Mouse (Mus musculus) telencephalon, adult 2 months (tissue): ENCODE data around the gene Fgr.

Experiments used
- DNase-seq: peaks from one replicate; pipeline ENCODE4 v3.0.0-alpha.2; 2011; ENCODE audit warnings: low read depth, low spot score

Gene Fgr

DNA sequence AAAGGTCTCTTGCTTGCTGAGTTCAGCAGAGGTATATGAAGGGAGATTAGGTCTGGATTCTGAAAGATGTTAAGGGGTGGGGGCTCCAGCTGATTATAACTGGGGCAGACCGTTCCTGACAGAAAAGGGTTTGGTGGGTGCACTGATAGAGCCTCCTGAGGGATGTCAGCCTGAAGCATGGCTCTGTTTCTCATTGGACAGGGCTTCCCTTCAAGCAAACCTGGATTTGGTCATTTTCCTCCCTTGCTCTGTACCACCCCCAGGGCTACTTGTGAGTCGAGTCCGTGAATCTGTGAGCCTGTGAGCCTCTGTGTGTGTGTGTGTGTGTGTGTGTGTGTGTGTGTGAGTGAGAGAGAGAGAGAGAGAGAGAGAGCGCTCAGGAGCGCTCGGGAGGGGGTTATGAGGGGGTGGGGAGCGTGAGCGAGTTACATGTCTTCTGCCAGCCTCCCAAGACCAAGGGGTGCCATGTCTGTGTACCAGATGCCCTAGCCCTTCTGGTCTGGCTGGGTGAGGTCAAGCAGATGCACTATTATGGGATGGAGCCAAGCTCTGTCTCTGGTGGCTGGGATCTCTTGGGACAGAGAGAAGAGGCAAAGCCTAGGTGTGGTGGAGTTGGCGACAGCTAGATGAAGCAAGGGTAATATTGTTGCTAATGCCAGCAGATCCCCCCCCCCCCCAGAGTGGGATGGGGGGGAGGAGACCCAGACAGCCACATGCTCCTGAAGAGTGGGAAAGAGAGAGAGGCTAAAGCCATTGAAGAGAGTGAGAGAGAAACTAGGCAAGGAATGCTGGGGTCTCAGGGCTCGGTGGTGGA, 41.2 kb downstream of the Fgr start:
- no peak for DNase-seq

DNA sequence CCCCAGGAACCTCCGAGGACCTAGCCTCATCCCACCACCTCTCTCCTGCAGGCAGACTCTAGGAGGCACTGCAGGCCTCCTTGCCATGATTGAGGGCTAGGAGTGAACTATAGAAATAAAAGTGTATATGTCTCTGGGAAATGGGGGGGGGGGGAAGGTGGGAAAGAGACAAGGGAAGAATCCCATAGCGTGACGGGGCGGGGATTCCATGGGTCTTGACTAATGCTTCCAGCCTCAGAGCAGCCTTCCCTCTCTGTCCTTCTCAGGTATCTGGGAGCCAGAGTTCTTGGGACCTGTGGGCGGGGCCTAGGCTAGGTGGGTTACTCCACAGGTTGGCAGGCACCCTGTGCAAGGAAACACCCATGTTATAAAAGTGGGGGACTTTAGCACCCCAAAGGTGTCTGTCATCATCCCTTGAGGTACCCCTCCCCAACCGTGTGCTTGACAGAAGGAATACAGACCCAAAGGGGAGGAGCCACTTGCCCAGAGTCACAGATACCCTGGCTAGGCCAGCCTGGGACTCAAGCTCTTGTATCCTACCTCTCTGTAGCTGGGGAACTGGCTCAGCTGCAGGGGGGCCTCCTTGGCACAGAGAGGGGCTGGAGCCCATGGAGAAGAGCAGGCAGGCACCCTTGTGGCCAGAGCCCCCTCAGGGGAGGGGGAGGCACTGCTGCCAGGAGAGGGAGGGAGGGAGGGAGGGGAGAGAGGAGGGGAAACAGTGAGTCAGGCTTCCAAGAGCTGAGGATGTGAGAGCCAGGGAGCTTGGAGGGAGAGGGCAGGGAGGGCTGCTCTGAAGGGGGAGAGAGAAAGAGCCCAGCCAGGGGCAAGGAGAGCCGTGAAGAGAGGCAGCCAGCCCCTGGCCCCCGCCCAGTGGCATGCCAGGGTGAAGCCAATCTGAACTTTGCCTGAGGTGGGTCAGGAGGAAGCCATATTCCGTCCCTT, 42.1 kb downstream of the Fgr start:
- DNase-seq, result no peak

DNA sequence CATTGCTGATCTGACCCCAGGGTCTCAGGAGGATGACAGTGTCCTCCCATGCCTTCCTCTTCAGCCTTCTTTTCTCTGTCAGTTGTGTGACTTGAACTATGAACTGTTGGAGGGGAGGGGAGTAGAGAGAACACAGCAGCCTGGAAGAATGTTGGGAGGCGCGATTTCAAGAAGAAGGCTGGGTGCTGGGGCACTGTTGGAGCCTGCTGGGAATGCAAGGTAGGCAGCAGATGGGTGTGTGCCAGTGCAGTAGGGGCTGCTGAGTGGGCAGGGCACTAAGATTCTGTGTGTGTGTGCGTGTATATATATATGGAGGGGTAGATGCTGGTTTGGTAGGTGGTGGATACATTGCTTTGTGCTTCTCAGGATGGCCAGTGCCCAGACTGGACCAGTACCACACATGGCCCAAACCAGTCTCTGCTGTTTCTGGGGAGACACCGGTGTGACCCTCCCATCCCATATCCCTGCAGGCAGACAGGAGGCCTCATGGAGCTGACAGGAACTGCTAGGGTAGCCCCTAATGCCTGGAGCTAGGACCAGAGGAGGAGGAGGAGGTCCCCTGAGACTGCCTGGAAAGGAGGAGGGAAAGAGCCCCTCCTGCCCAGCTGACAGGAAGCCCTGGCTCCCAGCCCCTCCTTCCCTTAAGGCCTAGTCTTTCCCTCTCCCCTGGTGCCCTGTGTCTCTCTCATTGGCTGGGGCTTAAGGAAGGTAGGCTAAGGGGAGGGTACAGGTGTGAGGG, 43.0 kb downstream of the Fgr start:
- DNase-seq, result no peak

DNA sequence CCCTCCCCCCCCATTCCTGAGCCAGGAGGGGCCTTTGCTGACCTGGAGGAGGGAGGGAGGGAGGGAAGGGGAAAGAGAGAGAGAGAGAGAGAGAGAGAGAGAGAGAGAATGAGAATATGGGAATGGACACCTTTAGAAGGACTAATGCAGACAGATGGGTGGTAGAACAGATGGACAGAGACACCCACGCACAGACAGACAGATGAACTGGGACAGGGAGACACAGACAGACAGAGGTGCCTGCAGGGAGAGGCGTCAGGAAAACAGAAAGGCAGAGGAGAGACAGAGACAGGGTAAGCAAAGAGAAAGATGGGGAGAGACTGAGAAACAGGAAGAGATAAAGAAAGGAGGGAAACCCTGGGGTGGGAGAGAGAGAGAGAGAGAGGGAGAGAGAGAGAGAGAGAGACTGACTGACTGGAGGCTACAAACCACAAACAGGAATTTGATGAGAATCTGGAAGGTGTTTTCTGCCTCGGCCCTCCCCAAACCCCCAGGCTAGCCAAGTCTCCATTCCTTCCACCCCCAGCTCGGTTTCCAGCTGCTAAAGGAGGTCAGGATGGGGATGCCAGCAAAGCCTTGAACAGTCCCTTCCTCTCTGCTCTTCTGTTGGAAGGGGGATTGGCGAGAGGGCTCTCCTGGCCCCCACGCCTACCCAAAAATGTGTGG, 43.8 kb downstream of the Fgr start:
- DNase-seq, result no peak

DNA sequence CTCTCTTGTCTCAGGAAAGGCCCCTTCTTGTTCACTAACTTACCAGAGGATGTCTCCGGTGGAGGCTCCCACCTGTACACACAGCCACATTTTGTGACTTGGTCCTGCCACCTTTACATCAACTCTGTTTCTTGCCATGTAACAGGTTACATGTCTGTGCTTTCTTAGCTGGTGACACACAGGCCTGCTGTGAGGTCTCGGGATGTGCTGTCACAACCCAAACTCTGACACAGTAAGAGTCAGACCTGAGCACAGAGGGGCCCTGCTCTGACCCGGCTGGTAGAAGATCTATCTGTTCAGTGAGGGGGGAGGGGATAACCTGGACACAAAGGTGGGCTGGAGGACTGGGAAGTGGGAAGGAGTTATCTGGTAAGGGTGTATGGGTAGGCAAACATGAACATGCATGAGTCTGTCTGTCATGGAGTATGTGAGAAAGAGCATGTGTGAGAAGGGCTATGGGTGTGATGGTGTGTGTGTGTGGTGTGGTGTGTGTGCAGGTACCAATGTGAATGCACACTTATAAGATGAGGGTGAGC, 44.4 kb downstream of the Fgr start:
- no peak for DNase-seq

DNA sequence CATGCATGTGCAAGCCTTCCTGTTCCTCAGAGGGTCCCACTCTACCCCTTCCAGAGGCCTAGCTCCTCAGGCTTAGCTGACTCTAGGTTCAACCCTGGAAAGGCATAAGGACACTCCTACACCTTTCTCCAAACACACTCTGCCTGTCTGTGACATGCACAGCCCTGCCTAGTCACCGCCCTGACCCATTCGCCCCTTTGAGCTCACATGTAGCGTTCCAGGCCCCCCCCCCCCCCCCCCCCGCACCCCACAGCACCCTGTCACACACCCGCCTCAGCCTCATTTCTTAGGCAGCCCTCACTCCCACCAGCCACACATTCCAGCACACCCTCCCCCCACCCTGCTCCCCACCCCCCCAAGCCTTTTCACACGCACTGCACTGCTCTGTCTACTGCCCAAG, 46.8 kb downstream of the Fgr start:
- no peak for DNase-seq

DNA sequence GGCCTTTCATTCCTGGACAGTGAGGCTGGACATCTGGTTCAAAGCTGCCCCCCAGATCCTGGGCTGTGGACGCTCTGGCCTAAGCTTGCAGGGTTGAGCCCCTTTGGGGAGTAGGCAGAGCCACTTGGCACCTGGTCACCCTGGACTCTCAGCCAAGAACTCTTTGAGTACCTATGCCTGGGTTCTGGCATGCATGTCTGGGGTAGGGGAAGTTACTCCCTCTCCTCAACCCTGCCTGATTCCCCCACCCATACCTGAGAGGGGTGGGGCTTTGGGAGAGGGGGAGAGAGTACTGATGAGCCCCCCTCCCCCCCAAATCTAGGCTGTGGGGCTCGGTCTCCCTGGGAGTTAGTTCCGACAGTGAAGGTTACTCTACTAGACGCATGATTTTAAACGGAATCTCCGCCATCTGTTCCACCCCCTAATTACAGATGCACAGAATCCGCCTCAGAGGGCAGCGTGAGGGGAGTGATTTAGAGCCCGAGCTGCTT, 47.3 kb downstream of the Fgr start:
- no peak for DNase-seq

DNA sequence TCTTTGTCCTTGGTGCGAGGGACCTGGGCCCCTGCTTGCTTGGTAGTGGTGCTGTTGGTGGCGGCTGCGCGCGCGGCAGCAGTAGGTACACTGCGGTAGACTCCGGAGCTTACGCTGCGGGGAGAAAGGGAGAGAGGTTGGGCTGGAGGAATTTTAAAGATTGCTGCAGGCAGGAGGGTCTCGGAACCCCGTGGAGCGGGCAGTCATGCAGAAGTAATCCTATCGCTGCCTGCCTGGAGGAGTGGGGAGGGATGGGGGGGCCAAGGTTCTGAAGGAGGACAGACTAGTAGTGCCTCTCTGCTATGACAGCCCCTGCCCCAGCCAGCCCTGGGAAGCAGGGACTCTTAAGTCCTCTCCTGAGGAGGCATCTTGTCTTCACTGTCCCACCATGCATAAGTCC, 48.3 kb downstream of the Fgr start:
- DNase-seq, result no peak

DNA sequence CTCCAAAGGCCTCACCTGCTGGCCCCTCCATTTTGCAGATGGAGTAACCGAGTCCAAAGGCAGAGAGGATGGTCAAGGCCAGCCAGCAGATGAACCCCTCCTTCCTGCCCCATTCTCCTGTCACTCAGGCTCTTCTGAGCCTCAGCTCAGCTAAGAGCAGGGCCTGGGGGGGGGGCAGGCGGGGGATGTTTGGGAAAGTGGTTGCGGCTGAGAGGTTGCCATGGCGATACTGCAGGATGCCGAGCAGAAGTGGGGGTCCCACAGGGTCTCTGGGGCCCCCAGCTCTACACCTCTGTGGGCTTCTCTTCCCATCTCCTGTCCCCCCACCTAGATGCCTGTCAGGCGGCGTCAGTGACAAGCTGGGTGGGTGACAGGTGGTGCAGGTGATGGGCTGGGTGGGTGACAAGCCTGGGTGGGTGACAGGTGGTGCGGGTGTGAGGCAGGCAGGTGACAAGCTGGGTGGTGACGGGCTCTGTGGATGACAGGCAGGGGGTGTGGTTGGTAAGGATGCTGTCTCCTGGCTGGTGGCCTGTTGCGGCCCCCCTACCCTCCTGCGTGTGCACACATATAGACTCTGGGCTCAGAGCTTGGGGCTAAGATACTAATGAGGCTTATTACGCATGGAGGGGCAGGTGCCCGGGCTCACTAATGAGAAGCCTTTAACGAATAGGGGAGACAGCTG, 49.2 kb downstream of the Fgr start:
- DNase-seq, result no peak

DNA sequence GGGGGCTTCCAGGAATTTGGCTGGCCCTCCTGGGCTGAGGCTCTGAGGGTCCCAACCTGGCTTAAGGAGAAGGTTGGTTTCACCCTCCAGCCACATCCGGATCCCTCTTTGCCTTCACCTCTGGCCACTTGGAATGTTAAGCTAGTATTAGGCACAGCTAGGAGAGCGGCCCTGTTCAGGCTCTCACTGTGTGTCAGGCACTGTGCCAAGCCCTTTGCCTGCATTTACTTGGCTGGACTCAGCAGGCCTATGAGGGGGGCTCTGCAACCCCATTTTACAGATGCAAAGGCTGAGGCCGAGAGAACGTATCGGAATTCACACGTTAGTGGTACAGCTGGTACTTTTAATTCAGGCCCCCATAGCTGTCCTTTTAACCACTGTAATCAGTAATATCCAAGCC, 49.7 kb downstream of the Fgr start:
- no peak for DNase-seq

DNA sequence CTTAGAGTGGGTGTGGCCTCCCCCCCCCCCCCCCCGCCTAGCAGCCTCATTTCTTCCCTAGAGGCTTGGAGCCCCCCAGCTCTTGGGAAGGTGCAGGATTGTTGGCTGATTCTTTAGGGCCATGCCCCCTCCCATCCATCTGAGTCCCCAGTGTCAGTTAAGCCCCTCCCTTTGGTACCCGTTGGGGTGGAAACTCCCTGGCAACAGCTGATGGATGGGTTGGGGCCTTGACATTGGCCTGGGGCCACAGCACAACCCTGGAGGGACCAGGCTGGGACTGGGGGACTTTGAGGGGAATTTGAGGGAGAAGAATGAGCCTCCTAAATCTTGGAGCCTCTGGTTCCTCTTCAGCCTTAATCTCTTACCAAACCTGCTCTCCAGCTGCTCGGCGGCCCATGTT, 50.5 kb downstream of the Fgr start:
- no peak for DNase-seq

DNA sequence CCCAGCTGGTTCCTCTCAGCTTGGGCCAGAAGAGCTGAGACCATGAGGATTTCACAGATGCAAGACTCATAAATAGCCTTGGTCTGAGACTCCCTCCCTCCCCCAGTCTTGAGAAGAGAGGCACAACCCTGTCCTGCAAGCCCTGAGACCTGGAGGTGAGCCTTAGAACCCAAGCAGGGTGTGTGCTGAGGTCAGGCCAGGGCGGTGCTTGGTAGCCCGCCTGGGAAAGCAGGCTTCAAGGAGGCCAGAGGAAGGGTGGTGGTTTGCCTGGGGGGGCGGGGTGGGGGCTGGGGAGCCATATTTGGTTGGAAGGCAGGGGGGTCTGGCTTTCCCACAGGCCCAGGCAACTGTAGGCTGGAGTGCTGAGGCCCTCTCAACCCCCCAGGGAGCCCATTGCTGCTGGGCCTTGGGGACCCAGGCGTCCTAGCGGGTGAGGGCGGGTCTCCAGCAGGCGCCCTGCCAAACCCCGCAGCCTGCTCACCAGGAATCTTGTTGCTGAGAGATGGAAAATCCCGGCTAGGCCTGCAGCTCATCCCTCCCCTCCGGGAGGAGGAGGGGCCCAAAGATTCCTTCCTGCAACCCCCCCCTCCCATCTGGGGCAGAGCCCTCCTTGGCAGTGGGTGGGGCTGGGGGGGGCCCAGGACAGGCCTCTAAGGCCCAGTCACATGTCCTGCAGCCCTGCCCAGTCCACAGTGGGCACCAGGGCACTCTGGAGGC, 51.2 kb downstream of the Fgr start:
- no peak for DNase-seq

DNA sequence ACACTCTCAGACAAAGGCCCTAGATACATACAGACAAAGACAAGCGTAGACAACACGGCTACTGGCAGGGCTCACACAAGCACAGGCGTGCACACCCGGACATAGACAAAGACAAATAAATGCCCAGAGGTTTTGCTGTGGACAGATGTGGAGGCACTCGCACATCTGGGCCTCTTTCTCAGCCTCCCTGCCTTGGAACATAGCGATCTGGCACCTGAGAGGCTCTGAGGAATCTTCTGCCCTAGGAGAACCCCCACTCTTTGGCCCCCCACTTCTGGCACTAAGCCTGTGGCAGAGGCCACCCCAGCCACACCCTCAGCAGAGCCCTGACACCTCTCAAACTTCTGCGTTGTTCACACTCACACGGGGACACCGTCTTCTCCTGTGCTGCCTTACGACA, 52.4 kb downstream of the Fgr start:
- DNase-seq, result no peak

DNA sequence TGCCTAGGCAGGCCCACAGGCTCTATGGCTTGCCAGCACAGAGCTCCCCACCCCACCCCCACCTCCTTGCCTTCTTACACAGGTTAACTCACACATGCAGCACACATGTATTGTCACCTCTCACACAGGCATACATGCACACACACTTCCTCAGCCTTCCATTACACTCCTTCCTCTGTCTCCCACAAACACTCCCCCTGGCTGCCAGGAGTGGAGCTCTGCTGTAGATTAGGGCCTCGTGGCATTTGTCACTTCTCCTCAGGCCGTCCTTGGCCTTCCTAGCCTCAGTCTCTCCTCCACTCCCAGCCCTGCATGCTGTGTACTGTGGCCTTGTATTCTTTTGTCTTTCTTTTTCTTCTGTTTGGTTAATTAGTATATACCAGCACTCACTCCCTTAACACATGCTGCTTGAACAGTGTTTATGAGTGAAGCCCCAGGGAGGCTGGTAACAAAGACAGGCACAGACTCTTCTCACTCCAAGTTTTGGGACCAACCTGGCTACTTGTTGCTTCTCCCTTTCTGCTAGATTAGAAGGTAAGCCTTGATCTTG, 53.0 kb downstream of the Fgr start:
- no peak for DNase-seq

DNA sequence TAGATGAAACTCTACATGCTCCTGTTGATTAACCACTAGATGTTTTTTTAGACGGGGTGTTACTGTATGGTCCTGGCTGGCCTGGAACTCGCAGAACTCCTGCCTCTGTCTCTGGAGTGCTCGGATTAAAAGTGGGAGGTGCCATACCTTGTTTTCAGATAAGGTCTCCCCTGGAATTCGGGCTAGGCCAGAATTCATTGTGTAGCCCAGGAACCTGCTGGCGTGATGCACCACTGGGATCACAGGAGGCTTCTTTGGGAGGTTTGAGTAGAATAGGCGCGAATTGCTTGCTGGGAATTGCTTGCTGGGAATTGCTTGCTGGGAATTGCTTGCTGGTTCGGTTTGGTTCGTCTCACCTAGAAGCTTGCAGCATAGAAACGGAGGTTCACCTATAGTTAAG, 53.8 kb downstream of the Fgr start:
- DNase-seq, result no peak

DNA sequence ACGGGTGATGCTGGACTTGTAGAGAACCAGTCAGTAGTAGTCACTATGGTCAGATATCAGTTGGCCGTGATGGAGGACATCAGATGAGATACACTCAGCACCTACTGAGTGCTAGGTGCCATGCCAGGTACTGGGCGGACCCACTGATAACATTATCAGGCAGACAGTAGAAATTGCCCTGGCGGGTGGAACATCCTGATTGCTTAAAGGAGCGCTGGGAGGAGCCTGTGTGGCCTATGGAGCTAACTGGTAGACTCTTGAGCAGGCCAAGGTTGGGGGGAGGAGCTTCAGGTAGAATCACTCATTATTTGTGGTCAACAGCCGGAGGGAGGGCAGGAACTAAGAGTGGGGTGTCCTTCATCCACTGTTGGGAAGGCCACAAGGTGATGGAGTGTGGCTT, 54.3 kb downstream of the Fgr start:
- DNase-seq, result no peak

DNA sequence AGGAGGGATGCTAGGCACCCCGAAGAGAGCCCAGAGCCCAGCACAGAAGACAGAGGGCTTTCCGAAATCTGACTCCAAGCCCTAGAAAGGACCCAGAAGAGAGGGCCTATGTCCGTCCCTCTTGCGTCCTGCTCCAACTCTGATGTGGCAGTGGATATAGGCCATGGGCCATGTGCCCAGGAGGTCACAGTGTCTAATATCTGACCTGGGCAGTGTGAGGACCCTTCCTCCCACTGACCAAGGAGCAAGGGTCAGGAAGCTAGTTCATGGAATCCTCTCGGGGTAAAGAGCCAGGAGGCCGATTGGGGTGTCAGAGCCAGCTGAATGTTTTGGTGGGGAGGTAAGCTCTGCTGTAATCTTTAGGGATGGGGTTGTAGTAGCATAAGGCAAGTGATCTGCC, 55.0 kb downstream of the Fgr start:
- no peak for DNase-seq

DNA sequence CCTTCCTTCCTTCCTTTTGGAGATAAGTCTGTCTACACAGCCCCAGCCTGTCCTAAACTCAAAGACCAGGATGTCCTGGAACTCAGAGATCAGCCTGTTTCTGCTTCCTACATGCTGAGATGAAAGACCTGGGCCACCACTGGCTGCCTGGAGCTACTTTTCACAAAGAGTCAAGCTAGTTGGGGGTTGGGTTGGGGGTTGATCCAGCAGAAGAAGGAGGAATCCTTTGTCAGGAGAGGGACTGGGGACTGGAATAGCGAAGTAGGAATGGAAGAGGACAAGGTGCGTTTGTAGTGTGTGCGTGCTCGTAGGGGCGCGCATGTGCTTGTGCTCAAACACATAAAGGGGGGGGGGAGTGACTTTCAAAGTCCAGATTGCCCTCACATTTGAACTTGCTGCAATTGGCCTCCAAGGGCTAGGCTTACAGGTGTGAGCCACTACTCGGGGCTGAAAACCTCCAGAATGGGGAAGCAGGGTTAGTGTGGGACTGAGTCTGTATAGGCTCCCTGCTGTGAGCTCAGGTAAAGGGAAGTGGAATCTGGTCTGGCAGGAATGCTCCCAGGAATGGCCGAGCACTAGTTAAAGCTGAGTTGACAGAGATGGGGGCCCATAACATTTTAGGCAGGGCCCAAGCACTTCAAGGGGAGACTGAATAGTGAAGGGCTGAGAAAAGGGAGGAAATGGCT, 58.7 kb downstream of the Fgr start:
- no peak for DNase-seq

DNA sequence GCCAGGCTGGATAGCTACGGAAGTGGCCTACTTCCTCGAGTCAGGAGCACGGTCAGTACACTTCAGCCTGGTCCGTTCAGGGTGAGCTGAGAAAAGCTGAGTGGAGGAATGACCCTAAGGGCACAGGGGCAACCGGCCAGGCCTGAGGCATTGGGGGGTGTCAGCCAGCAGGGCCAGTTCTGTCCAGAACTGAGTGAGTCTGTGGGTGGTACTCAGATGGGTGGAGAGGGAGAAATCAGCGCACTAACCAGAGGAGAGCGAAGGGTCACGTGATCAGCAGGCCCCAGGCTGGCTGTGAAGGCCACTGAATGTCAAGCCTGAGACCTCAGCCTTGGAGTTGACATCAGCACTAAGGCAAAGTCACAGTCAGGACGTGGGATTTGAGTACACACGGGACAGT, 60.6 kb downstream of the Fgr start:
- DNase-seq, result no peak
